Mouse (Mus musculus): ENCODE measurements around the gene Sema5b. TPM values are rescaled to one million over a fixed set of nuclear protein-coding genes. Genes with fewer than 3 reads are reported as not detected.

Gene Sema5b
- total RNA-seq (2014; rRNA removed) = 0.07 and 0.37 TPM in 2 replicates
- 0.62 and 1.2 TPM in 2 replicates for polyA plus RNA-seq (2012; rRNA removed)

- H3K27me3 ChIP-seq (ENCODE audit: control insufficient read depth, insufficient read depth, low read length) = peaks cover 24% of the 10 kb centered on the region
- H3K4me3 ChIP-seq (ENCODE audit: insufficient read depth, low read depth, low read length) = peak within 1 kb of the TSS; percentile 37; the same call in 1 of the 2 replicates
- H3K9ac ChIP-seq (ENCODE audit: low read depth, low read length) = peak within 1 kb of the TSS; percentile 12; the same call in 1 of the 2 replicates
- no peak within 1 kb of the TSS for H3K27ac ChIP-seq (replicated peaks; ENCODE audit: insufficient read depth, low read depth, low read length)
- no peaks in the 10 kb centered on the region for H3K79me2 ChIP-seq (ENCODE audit: control insufficient read depth, insufficient read depth, low read length)
- H3K36me3 ChIP-seq (ENCODE audit: control insufficient read depth, insufficient read depth, low read length) = no peaks in the 10 kb centered on the region
- DNase-seq (ENCODE audit: extremely low read depth, low read depth, low spot score) = no peak
- under 1% methylated on average over 52 of the region's 54 CpGs for WGBS
- H3K4me1 ChIP-seq (ENCODE audit: control insufficient read depth, insufficient read depth, low read length) = no peaks in the 10 kb centered on the region
- TF ChIP-seq POLR2A (IDR thresholded peaks at IDR 0.05; ENCODE audit: extremely low read depth, insufficient read depth, low read length) = no peak
- peak; percentile 37 for TF ChIP-seq CTCF (IDR thresholded peaks at IDR 0.05; ENCODE audit: low read depth, low read length)
These were observed at the start of gene Sema5b for GRCm38 (mm10) chr16:35541117-35541641. Gene Sema5b (plus strand): TSS chr16:35541145.

GRCm38 (mm10) chr16:35500342-35500741 is 40.6 kb upstream of the Sema5b start:
- Histone ChIP-seq H3K27ac (replicated peaks; ENCODE audit: insufficient read depth, low read depth, low read length) (no peak overlapping the region), H3K79me2 (ENCODE audit: control insufficient read depth, insufficient read depth, low read length) (no peaks in the 10 kb centered on the region), H3K36me3 (ENCODE audit: control insufficient read depth, insufficient read depth, low read length) (no peaks in the 10 kb centered on the region), H3K9ac (ENCODE audit: low read depth, low read length) (no peak overlapping the region), H3K4me1 (ENCODE audit: control insufficient read depth, insufficient read depth, low read length) (no peaks in the 10 kb centered on the region), H3K27me3 (ENCODE audit: control insufficient read depth, insufficient read depth, low read length) (no peaks in the 10 kb centered on the region), H3K4me3 (ENCODE audit: insufficient read depth, low read depth, low read length) (no peak overlapping the region)
- TF ChIP-seq POLR2A (IDR thresholded peaks at IDR 0.05; ENCODE audit: extremely low read depth, insufficient read depth, low read length) (no peak), CTCF (IDR thresholded peaks at IDR 0.05; ENCODE audit: low read depth, low read length) (0 out of 2 replicates have a peak, but pooled peaks have one; percentile 23)
- WGBS = 96% methylated on average over 3 of the region's 3 CpGs
- no peak for DNase-seq (ENCODE audit: extremely low read depth, low read depth, low spot score)

GRCm38 (mm10) chr16:35501106-35501760 is 39.7 kb upstream of the Sema5b start:
- DNase-seq (ENCODE audit: extremely low read depth, low read depth, low spot score) = peak; percentile 50
- WGBS = 52% methylated on average over 4 of the region's 4 CpGs
- no peak for TF ChIP-seq CTCF (IDR thresholded peaks at IDR 0.05; ENCODE audit: low read depth, low read length)
- no peak for TF ChIP-seq POLR2A (IDR thresholded peaks at IDR 0.05; ENCODE audit: extremely low read depth, insufficient read depth, low read length)
- Histone ChIP-seq H3K36me3 (ENCODE audit: control insufficient read depth, insufficient read depth, low read length) (no peaks in the 10 kb centered on the region), H3K4me3 (ENCODE audit: insufficient read depth, low read depth, low read length) (no peak overlapping the region), H3K27ac (replicated peaks; ENCODE audit: insufficient read depth, low read depth, low read length) (no peak overlapping the region), H3K27me3 (ENCODE audit: control insufficient read depth, insufficient read depth, low read length) (no peaks in the 10 kb centered on the region), H3K79me2 (ENCODE audit: control insufficient read depth, insufficient read depth, low read length) (no peaks in the 10 kb centered on the region), H3K9ac (ENCODE audit: low read depth, low read length) (no peak overlapping the region), H3K4me1 (ENCODE audit: control insufficient read depth, insufficient read depth, low read length) (peaks cover 4% of the 10 kb centered on the region)

GRCm38 (mm10) chr16:35502456-35502855 is 38.5 kb upstream of the Sema5b start:
- no peaks in the 10 kb centered on the region for H3K36me3 ChIP-seq (ENCODE audit: control insufficient read depth, insufficient read depth, low read length)
- peaks cover 4% of the 10 kb centered on the region for H3K4me1 ChIP-seq (ENCODE audit: control insufficient read depth, insufficient read depth, low read length)
- H3K9ac ChIP-seq (ENCODE audit: low read depth, low read length) = no peak overlapping the region
- H3K79me2 ChIP-seq (ENCODE audit: control insufficient read depth, insufficient read depth, low read length) = no peaks in the 10 kb centered on the region
- no peak overlapping the region for H3K4me3 ChIP-seq (ENCODE audit: insufficient read depth, low read depth, low read length)
- WGBS = 77% methylated on average over 11 of the region's 11 CpGs
- DNase-seq (ENCODE audit: extremely low read depth, low read depth, low spot score) = no peak
- TF ChIP-seq CTCF (IDR thresholded peaks at IDR 0.05; ENCODE audit: low read depth, low read length) (no peak), POLR2A (IDR thresholded peaks at IDR 0.05; ENCODE audit: extremely low read depth, insufficient read depth, low read length) (no peak)
- H3K27ac ChIP-seq (replicated peaks; ENCODE audit: insufficient read depth, low read depth, low read length) = no peak overlapping the region
- H3K27me3 ChIP-seq (ENCODE audit: control insufficient read depth, insufficient read depth, low read length) = no peaks in the 10 kb centered on the region

- Histone ChIP-seq H3K9ac (ENCODE audit: low read depth, low read length) (no peak overlapping the region), H3K79me2 (ENCODE audit: control insufficient read depth, insufficient read depth, low read length) (no peaks in the 10 kb centered on the region), H3K4me3 (ENCODE audit: insufficient read depth, low read depth, low read length) (no peak overlapping the region), H3K4me1 (ENCODE audit: control insufficient read depth, insufficient read depth, low read length) (peaks cover 4% of the 10 kb centered on the region), H3K27ac (replicated peaks; ENCODE audit: insufficient read depth, low read depth, low read length) (no peak overlapping the region), H3K36me3 (ENCODE audit: control insufficient read depth, insufficient read depth, low read length) (no peaks in the 10 kb centered on the region), H3K27me3 (ENCODE audit: control insufficient read depth, insufficient read depth, low read length) (no peaks in the 10 kb centered on the region)
- WGBS = 70% methylated on average over 8 of the region's 8 CpGs
- no peak for TF ChIP-seq CTCF (IDR thresholded peaks at IDR 0.05; ENCODE audit: low read depth, low read length)
- no peak for TF ChIP-seq POLR2A (IDR thresholded peaks at IDR 0.05; ENCODE audit: extremely low read depth, insufficient read depth, low read length)
- peak; percentile 85 for DNase-seq (ENCODE audit: extremely low read depth, low read depth, low spot score)
These were observed 36.7 kb upstream of the Sema5b start for GRCm38 (mm10) chr16:35504266-35504665.

GRCm38 (mm10) chr16:35505786-35506185 is 35.2 kb upstream of the Sema5b start:
- Histone ChIP-seq H3K27ac (replicated peaks; ENCODE audit: insufficient read depth, low read depth, low read length) (peak overlapping the region; percentile 62; the same call in 1 of the 2 replicates), H3K4me3 (ENCODE audit: insufficient read depth, low read depth, low read length) (no peak overlapping the region), H3K9ac (ENCODE audit: low read depth, low read length) (no peak overlapping the region), H3K36me3 (ENCODE audit: control insufficient read depth, insufficient read depth, low read length) (no peaks in the 10 kb centered on the region), H3K27me3 (ENCODE audit: control insufficient read depth, insufficient read depth, low read length) (no peaks in the 10 kb centered on the region), H3K79me2 (ENCODE audit: control insufficient read depth, insufficient read depth, low read length) (no peaks in the 10 kb centered on the region), H3K4me1 (ENCODE audit: control insufficient read depth, insufficient read depth, low read length) (peaks cover 4% of the 10 kb centered on the region)
- 51% methylated on average over 4 of the region's 4 CpGs for WGBS
- TF ChIP-seq POLR2A (IDR thresholded peaks at IDR 0.05; ENCODE audit: extremely low read depth, insufficient read depth, low read length) = no peak
- TF ChIP-seq CTCF (IDR thresholded peaks at IDR 0.05; ENCODE audit: low read depth, low read length) = no peak
- DNase-seq (ENCODE audit: extremely low read depth, low read depth, low spot score) = peak; percentile 86
